Mouse (Mus musculus): ENCODE data around the gene Oxct1. TPM values are rescaled to one million over a fixed set of nuclear protein-coding genes. Genes with fewer than 3 reads are reported as not detected.

Oxct1 gene
- total RNA-seq (2022) = 100 to 1,000 TPM; 108 to 155 (median 147) TPM

- peak; percentile 89 for DNase-seq
These were observed at the start of gene Oxct1 for GRCm38 (mm10) chr15:4026231-4026773. Gene Oxct1 (plus strand): TSS chr15:4026383.

DNA sequence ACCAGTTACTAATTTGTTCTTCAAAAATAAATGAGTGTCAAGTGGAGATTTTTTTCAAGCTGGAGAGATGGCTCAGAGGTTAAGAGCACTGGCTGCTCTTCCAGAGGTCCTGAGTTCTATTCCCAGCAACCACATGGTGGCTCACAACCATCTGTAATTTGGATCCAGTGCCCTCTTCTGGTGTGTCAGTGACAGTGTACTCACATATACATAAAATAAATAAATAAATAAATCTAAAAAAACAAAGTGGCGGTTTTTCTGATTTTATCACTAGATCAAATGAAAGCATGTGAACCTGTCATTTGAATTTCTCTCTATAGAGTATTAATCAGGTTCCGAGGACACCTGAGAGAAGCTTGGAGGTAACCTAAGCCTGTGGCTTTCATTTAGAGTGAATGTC, 47.9 kb upstream of the Oxct1 start:
- no peak for DNase-seq

DNA sequence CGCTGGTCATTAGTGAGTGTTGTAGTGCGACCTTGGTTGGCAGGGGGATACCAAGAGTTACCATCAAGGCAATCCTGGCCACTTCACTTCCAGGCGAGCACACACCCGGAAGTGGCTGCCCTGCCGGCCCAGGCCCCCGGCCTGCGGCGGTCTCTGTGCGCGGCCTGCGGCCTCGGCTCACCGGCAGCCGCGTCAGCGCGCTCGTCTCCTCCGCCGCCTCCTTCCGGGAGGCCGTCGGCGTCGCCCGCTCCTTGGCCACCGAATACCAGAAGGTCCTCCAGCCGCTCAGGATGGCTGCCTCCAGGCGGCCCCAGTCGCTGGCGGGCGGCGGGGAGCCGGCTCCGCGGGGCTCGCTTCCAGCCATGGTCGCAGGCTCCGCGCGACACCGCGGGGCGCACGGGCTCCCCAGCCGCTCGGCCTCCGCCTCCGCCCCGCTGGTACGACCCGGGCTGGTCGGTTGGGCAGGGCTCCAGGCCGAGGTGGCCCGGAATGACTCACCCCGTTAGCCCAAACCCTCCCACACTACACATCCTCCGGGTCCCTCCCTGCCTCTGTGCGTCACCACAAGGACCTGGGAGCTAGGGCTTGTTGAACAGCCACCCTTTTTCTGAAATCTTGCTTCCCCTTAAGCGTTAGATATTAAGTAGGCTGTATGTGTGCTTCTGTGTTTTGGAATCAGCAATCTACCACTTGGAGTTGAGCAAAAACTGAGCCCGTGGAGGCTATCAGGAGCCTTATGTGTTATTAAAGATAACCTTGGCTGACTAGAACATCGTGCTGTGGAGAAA, 46.9 kb upstream of the Oxct1 start, which contains the start of gene Fbxo4:
Gene Fbxo4 (minus strand): TSS at position 513 of the 788 bp plus-strand sequence.
- DNase-seq = peak; percentile 91

DNA sequence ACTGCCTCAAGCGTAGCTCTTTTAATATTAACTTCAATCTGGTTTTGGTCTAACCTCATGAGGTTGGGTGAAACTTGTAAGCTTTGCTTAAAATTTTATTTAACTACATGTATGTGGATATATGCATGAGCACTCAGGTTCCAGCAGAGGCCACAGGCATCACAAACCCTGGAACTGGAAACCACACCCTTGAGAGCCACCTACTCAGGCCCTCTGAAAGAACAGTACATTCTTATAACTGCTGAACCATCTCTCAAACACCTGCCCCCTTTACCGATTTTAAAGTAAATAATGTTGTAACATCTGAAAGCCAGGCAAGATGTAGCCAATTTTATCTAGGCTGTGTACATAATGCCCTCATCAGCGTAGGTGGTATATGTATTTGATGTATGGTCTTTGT, 46.3 kb upstream of the Oxct1 start:
- no peak for DNase-seq

GRCm38 (mm10) chr15:3982732-3983131, 43.5 kb upstream of the Oxct1 start:
- no peak for DNase-seq

DNA sequence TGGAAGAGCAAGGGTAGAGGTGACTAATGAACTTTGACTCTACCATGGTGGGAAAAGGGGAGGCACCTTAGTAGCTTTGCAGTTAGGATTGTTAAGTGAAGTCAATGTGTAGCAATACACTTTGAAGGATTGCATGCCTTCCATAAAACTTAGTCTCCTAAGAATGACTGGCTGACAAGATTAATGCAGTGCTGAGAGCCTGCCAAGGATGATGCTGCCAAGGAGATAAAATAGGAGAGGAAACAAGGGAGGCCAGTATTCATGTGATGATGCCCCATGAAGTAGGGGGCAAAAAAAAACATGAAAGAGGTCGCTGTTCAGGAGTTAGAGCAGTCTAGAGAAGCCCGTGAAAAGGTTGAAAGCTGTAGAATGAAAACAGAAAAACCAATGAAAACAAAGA, 41.3 kb upstream of the Oxct1 start:
- DNase-seq = peak; percentile 35

- no peak for DNase-seq
These were observed 38.2 kb upstream of the Oxct1 start for GRCm38 (mm10) chr15:3987981-3988380.

DNA sequence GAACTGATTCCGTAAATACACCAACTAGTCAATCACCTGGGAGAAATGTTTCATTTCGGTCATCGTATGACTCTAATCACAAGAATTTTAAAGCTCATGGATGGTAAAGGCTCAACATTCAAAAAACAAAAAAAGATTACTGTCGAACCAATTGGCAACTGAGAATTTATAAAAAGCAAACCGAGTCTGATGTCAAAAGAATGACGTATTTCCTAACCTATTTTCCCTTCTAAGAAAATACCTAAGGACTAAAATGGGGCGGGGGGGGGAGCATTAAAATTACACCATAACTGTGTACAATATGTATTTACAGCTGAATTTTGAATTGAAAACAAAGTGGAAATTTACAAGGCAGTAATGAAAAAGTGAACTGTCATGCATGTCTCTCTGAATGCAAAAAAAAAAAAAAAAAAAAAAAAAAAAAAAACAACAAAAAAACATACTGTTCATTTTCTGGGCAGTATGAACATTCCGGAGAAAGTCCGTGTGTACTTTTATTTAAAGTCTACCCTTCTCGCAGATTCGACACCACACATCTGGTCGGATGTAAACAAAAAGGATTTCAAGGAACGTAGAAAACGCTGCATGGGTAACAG, 31.2 kb upstream of the Oxct1 start:
- DNase-seq = no peak

- DNase-seq = peak; percentile 99
These were observed 30.5 kb upstream of the Oxct1 start, which contains the start of gene AW549877 for GRCm38 (mm10) chr15:3995448-3996266. Gene AW549877 (minus strand): TSS chr15:3995744.

- no peak for DNase-seq
These were observed 29.7 kb upstream of the Oxct1 start for GRCm38 (mm10) chr15:3996267-3997010.

DNA sequence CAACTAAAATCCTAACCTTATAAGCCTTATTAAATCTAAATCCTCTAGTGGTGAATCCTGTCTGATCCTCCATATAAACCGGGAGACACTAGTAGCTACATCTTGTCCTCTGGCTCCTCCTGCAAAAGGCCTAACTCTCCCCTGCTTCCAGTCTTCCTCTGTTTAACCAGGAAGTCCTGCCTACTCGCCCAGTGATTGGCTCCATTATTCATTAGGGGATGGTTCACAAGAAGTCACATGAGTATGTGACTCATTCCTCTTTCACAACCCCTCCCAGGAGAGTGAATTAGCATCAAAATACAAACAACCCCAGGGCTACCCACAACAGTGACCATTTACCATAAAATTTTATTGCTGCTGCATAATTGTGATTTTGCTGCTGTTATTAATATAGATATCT, 27.0 kb upstream of the Oxct1 start:
- DNase-seq = no peak

DNA sequence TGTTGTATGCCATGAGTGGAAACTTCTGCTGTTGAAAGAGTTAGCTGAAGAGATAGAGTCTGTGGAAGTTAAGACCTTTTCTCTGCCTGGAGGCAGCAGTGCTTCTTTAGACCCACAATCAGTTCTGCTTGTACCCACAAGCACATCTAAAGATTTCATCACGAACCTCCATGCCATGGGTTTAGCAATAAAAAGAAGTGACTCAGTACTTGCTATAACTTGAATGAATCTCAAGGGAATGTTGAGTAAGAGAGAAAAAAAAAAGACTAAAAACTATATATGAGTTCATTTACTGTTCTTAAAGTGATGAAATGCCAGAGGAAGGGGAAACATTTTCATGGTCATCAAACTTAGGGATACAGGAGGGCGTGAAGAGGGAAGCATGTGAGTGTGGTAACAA, 25.6 kb upstream of the Oxct1 start:
- DNase-seq = no peak

GRCm38 (mm10) chr15:4013873-4014272, 12.3 kb upstream of the Oxct1 start:
- DNase-seq = no peak

GRCm38 (mm10) chr15:4020711-4021110, 5.5 kb upstream of the Oxct1 start:
- no peak for DNase-seq

GRCm38 (mm10) chr15:4023747-4024146, 2.4 kb upstream of the Oxct1 start:
- no peak for DNase-seq

DNA sequence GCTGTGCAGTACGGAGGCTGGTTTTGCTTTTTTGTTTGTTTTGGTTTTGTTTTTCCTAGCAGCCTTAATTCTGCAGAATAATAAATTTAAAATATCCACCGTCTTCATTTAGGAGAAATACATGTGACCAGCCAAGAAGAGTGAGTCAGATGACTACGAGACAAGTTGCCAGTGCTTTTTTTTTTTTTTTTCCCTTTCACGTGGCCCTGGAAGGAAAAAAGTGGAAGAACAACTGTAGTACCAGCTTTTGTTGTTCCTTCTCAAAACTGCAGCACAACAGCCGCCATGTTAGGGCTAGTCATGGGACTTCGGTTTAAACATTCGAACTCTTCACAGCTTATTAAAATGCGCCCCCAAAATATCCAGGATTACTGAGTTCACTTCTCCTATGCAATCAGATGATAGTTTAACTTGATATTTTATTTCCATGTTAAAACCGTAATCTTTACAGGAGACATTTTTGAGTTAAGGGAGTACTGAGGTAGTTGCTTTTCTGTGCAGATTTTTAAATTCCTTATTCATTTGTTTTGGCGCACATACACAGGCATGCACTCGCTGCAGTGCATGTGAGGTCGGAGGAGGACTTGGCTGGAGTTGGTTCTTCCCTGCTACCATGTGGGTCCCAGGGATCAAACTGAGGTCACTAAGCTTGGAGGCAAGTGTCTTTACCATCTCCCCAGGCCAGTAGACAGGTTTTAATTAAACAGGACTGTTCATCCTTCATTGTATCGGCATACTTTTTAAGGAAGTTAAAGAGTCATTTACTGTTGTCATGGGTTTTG, 1.3 kb upstream of the Oxct1 start:
- no peak for DNase-seq

DNA sequence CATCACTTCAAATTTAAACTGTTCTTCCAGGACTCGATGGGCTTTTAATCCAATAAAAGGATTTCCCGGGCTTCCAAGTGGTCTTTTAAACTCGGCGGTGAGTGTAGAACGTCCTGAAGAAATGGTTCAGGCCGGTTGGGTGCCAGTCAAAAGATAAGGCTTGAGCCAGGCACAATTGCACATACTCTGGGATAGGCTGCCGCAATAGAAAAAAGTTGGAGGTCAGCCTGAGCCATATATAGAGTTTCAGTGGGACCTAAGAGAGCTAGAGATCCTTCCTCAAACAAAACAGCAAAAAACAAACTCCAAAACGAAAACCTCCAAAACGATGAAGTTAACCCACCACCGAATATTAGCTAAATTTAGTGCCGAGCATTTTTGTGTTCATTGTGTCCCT, 677 bp upstream of the Oxct1 start:
- no peak for DNase-seq

DNA sequence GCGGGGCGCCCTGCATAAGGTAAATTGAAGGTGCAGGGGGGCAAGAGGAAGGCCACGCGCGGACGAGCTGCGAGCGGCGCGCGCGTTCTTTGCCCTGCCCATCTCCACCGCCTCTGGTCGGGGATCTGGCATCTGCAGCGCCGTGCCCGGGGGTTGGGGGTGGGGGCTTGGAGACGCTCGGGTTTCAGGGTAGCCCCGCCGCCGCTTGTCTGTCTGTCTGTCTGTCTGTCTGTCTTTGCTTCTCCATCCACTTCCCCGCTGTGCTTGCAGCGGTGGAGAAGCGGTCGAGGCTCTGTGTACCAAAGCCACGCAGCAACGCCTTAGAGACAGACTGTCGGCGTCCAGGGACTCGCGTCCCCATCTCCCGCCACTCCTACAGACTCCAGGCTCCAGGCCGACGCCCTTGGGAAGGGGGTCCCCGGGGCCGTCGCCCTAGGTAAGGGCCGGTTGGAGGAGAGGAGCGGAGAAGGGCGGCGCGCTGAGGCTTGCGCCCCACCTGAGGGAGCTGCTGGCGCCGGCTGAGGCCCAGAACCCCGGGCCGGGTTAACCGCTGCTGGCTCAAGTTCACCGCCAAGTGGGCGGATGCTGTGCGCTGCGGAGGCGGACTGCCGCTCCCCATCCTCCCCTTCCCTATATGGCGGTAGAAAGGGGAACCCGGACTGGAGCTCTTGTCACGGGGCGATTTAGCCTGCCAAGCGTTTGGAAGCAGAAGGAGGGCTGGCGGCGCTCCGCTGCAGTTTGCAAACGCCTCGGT, 825 bp downstream of the Oxct1 start:
- DNase-seq = peak; percentile 74

DNA sequence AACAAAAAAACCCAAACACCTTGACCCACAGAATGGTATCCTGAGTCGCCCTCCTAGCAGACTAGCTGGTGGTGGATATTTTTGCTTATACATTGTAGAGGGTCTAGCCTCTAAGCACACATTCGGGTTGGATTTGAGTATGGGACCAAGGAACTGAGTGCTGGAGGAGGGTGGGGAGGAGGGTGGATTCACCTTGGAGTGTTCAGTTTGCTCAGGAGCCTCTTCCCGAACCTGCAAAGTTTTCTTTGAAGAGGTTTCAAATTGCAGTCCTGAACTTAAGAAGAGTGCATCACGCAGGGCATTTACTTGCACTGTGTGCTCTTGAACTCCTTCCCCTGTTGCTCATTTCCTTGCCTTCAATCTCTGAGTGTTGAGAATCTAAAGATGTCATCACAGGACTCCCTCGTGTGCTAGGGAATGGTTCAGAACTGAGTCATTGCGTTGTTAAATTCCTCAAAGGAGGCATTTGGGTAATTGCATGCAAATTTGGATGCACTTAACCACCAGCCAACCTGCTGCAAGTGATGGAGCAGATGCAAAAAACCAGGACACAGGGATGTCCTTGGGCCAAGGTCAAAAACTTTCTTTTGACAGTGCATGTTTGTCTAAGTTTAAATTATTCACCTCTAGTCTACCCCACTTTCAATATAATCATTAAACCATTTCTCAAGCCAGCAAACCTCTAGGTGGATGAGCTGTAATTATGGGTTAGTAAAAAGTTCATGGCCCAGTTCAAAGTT, 1.7 kb downstream of the Oxct1 start:
- no peak for DNase-seq

DNA sequence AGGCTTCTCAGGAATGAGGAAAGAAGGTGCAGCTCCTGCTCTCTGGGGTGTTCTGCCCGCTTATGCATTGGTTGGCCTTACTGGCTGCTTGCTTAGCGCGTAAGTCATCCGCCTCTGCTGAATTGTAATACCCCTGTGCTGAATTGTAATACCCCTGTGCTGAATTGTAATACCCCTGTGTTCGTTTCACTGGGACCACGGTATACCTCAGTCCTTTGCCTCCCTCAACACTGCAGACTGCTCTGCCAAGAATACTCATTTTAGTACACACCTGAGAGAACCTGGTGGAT, 2.2 kb downstream of the Oxct1 start:
- no peak for DNase-seq
